Mouse (Mus musculus): ENCODE data around the gene Rexo1. TPM values are rescaled to one million over a fixed set of nuclear protein-coding genes. Genes with fewer than 3 reads are reported as not detected.
"Not testable (repeated sequence)": the region's sequence is repeated elsewhere in the genome, so short reads cannot be mapped to it uniquely, and the experiment has no call there.

Gene Rexo1
- total RNA-seq (2015; ENCODE audit: low replicate concordance): 18.0 and 20.2 TPM in 2 replicates
- total RNA-seq (2017; ENCODE audit: low replicate concordance): 10.7 and 12.0 TPM in 2 replicates

DNA sequence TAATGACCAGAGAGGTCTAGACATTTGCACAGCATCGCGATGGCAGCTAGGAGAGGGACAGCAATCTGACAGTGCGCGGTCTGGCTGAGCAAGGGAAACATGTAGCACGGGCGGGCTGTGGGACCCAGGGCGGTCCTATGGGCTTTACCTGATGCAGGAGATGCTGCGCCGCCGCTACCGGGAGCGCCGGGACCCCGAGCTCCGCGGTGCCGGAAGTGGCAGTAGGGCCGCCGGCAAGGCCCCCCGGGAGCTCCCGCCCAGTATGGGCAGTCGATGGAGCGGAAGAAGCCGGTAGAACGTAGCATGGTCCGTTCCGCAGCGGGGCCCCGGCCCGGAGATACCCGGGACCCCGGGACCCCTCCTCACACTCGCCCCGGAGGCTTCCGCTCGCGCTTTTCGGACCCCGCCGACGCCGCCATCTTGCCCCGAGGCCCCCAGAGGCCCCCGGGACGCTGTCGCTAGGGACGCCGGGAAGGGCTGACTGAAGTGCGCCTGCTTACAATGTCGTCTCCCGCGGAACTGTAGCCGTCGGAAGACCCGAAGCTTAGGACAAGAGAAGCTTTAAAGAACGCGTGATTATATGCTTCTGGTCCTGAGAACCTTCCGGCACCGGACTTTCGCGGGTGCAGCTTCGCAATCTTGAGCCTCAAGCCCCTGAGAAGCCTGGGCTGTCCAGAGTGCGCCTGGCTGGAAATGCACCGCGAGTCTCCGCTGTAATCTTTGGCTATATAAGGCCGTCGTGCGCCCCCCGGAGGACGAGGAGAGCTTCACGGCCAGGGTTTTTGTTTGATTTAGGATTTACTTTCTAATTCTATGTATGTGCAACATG is at the start of gene Rexo1:
TSS of gene Rexo1 (minus strand) at position 445 of the 829 bp plus-strand sequence.
- ATAC-seq (replicated peaks; ENCODE audit: low FRiP score, poor library complexity, severe bottlenecking): peak; percentile 81

GRCm38 (mm10) chr10:80611024-80611423 is 49.7 kb upstream of the Rexo1 start:
- ATAC-seq (replicated peaks; ENCODE audit: low FRiP score, poor library complexity, severe bottlenecking): 0 out of 2 replicates have a peak, but pooled peaks have one; percentile 52

DNA sequence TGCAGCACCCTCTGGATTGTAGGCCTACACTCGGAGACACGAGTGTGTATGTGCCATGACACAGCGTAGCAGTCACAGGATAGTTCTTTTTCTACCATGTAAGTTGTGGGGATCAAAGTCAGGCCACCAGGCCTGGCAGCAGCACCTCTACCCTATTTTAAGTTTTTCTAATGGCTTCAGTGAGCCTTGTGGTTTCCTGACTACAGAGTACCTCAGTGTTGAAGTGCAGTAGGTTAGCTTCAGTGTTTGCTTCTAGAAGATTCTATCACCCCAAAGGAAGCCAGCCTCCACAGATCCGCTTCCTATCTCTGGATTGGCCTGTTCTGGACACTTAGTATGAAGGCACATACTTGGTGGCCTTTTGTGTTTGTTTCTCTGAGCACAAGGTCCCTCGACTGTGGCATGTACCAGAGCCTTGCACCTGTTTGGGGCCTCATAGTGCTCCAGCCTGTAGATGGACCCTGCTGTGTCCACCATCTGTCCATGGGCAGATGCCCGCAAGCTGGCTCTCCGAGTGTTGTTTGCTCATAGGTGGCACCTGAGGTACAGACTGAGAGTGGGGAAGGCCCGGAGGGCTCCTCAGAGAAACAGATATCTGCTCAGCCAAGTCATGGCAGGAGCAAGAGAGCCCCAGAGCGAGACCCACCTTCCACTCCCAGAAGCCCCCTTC is 48.9 kb upstream of the Rexo1 start:
- no peak for ATAC-seq (replicated peaks; ENCODE audit: low FRiP score, poor library complexity, severe bottlenecking)

- no peak for ATAC-seq (replicated peaks; ENCODE audit: low FRiP score, poor library complexity, severe bottlenecking)
Observed at GRCm38 (mm10) chr10:80609269-80609924, 48.0 kb upstream of the Rexo1 start.

DNA sequence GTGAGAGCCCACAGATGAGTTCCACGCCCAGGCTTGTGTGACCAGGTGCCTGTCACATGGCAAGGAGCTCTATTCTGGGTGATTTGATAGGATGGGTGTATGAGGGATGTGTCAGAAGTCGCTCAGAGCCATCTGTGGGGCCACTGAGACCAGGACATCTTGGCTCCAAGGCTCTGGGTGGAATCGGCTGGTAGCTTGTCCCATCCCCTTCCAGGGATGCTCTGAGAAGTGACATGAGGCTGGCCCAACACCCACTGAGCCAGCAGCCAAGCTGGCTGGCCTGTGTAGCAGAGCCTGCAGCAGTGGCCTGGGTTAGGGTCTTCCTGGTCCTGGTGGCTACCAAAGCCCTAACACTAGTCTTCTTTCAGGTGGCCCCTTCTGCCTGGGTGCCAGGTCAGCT is 47.1 kb upstream of the Rexo1 start:
- no peak for ATAC-seq (replicated peaks; ENCODE audit: low FRiP score, poor library complexity, severe bottlenecking)

GRCm38 (mm10) chr10:80606737-80607350 is 45.5 kb upstream of the Rexo1 start:
- no peak for ATAC-seq (replicated peaks; ENCODE audit: low FRiP score, poor library complexity, severe bottlenecking)

DNA sequence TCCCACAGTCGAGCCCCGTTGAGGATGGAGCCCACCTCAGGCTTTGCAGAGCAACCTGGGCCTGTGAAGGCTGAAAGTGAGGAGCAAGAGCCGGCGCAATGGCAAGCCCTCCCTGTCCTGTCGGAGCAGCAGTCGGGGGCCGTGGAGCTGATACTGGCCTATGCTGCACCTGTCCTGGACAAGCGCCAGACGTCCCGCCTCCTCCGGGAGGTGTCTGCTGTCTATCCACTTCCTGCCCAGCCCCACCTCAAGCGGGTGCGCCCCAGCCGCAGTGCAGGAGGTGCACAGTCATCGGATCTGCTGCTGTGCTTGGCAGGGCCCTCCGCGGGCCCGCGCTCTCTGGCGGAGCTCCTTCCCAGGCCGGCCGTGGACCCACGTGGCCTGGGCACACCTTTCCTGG is 44.9 kb upstream of the Rexo1 start:
- no peak for ATAC-seq (replicated peaks; ENCODE audit: low FRiP score, poor library complexity, severe bottlenecking)

- not testable (repeated sequence) for ATAC-seq (replicated peaks; ENCODE audit: low FRiP score, poor library complexity, severe bottlenecking)
Observed at GRCm38 (mm10) chr10:80605721-80606120, 44.4 kb upstream of the Rexo1 start, which contains the start of gene Gm49322. Gm49322 (plus strand) TSS chr10:80606021.

DNA sequence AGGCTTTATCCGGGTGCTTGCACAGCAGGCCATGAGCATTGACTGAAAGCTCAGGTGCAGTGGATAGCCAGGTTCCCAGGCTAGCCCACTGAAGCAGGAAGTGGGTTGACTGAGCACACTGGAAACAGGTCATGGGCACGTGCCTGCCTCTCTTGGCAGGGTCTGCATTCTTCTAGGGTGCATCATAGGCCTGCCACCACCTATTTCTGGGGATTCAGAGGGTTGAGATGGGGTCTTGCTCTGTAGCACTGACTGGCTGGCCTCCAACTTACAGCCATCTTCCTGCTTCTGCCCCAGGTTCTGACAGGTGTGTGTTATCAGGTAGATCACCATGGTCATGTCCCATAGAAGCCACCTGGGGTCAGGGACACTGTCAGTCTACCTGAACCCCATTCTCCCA is 43.6 kb upstream of the Rexo1 start:
- ATAC-seq (replicated peaks; ENCODE audit: low FRiP score, poor library complexity, severe bottlenecking): no peak

DNA sequence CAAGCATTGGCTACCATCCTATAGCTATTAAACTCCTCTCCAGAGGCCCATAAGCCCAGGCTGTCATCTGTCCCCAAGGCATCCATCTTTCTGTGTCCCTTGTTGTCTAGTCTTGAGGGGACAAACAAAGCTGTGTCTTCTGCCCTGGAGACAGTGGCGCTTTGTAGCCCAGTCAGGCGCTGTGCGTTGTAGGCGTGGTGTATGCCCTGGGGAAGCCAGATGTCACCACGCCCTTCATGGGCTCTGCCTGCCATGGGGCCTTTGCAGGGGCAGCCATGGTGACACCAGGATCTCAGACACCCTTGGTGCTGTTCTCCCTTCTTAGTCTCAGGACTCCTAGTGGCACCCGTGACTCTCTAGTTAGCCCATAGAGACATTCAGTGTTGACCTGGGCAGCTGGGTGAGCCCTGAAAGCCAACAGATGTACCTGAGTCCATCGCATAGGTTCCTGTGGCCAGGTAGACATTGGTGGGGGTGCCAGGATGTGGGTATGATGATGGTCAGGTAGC is 42.7 kb upstream of the Rexo1 start:
- peak; percentile 74 for ATAC-seq (replicated peaks; ENCODE audit: low FRiP score, poor library complexity, severe bottlenecking)

GRCm38 (mm10) chr10:80603364-80603763 is 42.0 kb upstream of the Rexo1 start:
- peak; percentile 2; the same call in 1 of the 2 replicates for ATAC-seq (replicated peaks; ENCODE audit: low FRiP score, poor library complexity, severe bottlenecking)

GRCm38 (mm10) chr10:80602698-80603325 is 41.5 kb upstream of the Rexo1 start, which contains the start of the genes Scamp4 and Adat3:
Scamp4 (plus strand) TSS chr10:80602872.
Adat3 (plus strand) TSS chr10:80602880.
- peak; percentile 90 for ATAC-seq (replicated peaks; ENCODE audit: low FRiP score, poor library complexity, severe bottlenecking)

DNA sequence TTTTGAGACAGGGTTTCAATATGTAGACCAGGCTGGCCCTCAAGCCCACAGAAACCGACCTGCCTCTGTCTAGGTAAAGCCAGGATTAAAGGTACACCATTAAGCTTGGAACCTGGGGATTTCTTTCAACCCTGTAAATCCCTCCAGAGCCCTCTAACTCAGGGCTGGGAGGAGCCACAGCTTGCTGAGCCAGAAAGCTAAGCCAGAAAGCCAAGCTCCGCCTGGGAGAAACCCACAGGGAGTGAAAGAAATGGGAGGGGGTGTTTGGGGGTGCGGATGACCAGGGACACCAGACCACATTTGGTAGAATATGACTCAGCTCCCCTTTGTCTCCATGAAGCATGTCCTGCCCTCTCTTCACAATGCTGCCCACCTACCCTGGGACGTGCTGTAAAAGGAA is 35.0 kb upstream of the Rexo1 start:
- ATAC-seq (replicated peaks; ENCODE audit: low FRiP score, poor library complexity, severe bottlenecking): no peak

- ATAC-seq (replicated peaks; ENCODE audit: low FRiP score, poor library complexity, severe bottlenecking): peak; percentile 91
Observed at GRCm38 (mm10) chr10:80589879-80590854, 28.8 kb upstream of the Rexo1 start, which contains the start of gene Abhd17a. Abhd17a (minus strand) TSS chr10:80590341.

DNA sequence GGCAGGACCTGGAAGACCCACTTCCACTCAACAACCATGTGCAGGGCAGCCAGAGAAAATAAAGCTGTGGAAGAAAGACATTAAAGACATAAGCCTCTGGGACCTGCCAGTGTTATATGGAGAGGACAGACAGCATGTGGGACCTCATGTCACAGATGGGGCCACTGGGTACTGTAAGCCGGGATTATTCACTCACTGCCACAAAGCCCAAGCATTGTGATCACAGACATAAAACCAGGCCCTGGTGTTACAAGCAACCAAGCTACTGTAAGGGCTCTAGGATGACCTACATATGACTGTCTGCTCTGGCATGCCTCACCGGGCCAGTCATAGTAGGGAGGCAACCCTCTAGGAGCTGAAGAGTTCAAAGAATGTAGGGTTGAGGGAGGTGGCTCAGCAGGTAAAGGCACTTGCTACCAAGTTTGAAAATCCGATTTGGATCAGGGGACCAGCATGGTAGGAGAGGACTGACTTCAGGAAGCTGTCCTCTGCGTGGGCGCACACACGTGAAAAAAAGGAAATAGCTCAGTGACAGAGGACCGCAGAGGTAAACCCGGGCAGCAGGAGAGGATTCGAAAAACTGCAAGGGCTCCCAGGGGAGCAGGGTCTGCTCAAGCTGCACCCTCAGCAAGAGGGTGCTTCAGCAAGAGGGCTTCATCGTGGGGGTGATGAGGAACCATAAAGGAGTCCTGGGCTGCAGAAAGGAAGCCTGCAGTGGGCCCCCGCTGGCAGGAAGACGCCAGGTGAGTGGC is 27.9 kb upstream of the Rexo1 start:
- ATAC-seq (replicated peaks; ENCODE audit: low FRiP score, poor library complexity, severe bottlenecking): peak; percentile 13

DNA sequence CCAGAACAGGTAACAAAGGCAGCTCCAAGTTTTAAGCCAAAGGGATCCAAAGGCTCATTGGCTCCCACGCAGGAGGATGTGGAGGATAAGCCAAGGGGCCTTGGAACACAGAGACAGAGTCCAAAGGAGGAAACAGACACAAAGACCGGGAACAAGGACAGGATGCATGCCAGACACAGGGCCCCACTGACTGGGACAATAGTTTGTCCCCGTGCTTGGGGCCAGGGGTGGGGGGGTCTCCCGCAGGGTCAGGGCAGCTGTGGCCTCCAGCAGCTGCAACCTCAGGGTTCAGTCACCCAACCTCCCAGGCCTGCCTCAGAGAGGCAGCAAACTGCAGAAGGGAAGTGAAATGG is 25.9 kb upstream of the Rexo1 start:
- no peak for ATAC-seq (replicated peaks; ENCODE audit: low FRiP score, poor library complexity, severe bottlenecking)

Measured in erythroblast, adult 5-6 weeks (primary cell).